Mouse (Mus musculus) MEL (cell line): ENCODE results near the gene 3110082I17Rik. TPM values are rescaled to one million over a fixed set of nuclear protein-coding genes. Genes with fewer than 3 reads are reported as not detected.
A peak's percentile ranks its signal among the peaks of the same experiment; 100 is the strongest.

Source experiments
- DNase-seq: peaks from one replicate; pipeline ENCODE4 v3.0.0; 2011; ENCODE audit warnings: low read depth, low spot score
- H3K27ac ChIP-seq: 2 replicates; pipeline ENCODE4 v1.5.1; 2012; ENCODE audit warnings: low read depth, mild to moderate bottlenecking, control low read depth, low read length, moderate library complexity; ENCODE audit not compliant: control insufficient read depth
- H3K27me3 ChIP-seq, 2 experiments: fragments of 150-350 bp in 1 of 2; sonication (generic) in 1 of 2; 2 replicates each; pipeline ENCODE4 v1.6.1; 2012; ENCODE audit warnings: low read length in 2 of 2, mild to moderate bottlenecking in 2 of 2, improper control_type of control experiment in 1 of 2, moderate library complexity in 1 of 2; ENCODE audit not compliant: insufficient read depth in 2 of 2, control insufficient read depth in 1 of 2
- H3K36me3 ChIP-seq, 2 experiments: 2 replicates each; pipeline ENCODE4 v1.6.1; 2012 to 2014; ENCODE audit warnings: low read length in 2 of 2, improper control_type of control experiment in 1 of 2, inconsistent platforms in 1 of 2, mild to moderate bottlenecking in 1 of 2; ENCODE audit not compliant: insufficient read depth in 2 of 2, control insufficient read depth in 1 of 2
- H3K4me1 ChIP-seq, 2 experiments: fragments of 150-350 bp in 1 of 2; sonication (generic) in 1 of 2; 2 replicates each; pipeline ENCODE4 v1.6.1; 2012; ENCODE audit warnings: low read length in 2 of 2, improper control_type of control experiment in 1 of 2, mild to moderate bottlenecking in 1 of 2; ENCODE audit not compliant: insufficient read depth in 2 of 2, control insufficient read depth in 1 of 2
- H3K4me3 ChIP-seq, 2 experiments: fragments of 150-350 bp in 1 of 2; sonication (generic) in 1 of 2; 2 replicates each; pipeline ENCODE4 v1.5.1; 2012; ENCODE audit warnings: low read depth in 2 of 2, low read length in 2 of 2, mild to moderate bottlenecking in 2 of 2, moderate library complexity in 2 of 2, control low read depth in 1 of 2, improper control_type of control experiment in 1 of 2; ENCODE audit not compliant: control insufficient read depth in 1 of 2, insufficient read depth in 1 of 2
- H3K79me2 ChIP-seq: 2 replicates; pipeline ENCODE4 v1.6.1; 2012; ENCODE audit warnings: mild to moderate bottlenecking, low read length, moderate library complexity; ENCODE audit not compliant: control insufficient read depth, poor library complexity, insufficient read depth
- H3K9ac ChIP-seq: 2 replicates; pipeline ENCODE4 v1.6.1; 2012; ENCODE audit warnings: low read depth, mild to moderate bottlenecking, control low read depth, low read length, moderate library complexity; ENCODE audit not compliant: control insufficient read depth, poor library complexity, severe bottlenecking
- H3K9me3 ChIP-seq: fragments of 150-350 bp; sonication (generic); replicated peaks from 2 replicates; pipeline ENCODE4 v1.6.1; 2012; ENCODE audit warnings: mild to moderate bottlenecking, low read length, improper control_type of control experiment, moderate library complexity; ENCODE audit not compliant: insufficient read depth
- BHLHE40 ChIP-seq: IDR thresholded peaks from 2 replicates; pipeline ENCODE4 v1.6.1; 2012; ENCODE audit warnings: low read depth, mild to moderate bottlenecking, inconsistent platforms, low read length, improper control_type of control experiment, borderline replicate concordance
- CTCF ChIP-seq, 3 experiments: IDR thresholded peaks in 2 of 3; conservative IDR thresholded peaks in 1 of 3; 2 replicates each; pipeline ENCODE4 v1.5.1; 2011 to 2012; ENCODE audit warnings: low read length in 3 of 3, low read depth in 2 of 3, mild to moderate bottlenecking in 2 of 3, improper control_type of control experiment in 1 of 3, inconsistent platforms in 1 of 3, mixed read lengths in 1 of 3, moderate library complexity in 1 of 3; ENCODE audit not compliant: control insufficient read depth in 1 of 3, insufficient read depth in 1 of 3, poor library complexity in 1 of 3, severe bottlenecking in 1 of 3
- E2F4 ChIP-seq: IDR thresholded peaks from 2 replicates; pipeline ENCODE4 v1.6.1; 2011; ENCODE audit warnings: low read depth, low read length, improper control_type of control experiment, borderline replicate concordance
- ELF1 ChIP-seq: IDR thresholded peaks from 2 replicates; pipeline ENCODE4 v1.6.1; 2014; ENCODE audit warnings: low read depth, mild to moderate bottlenecking, inconsistent platforms, low read length, improper control_type of control experiment, moderate library complexity
- ETS1 ChIP-seq: IDR thresholded peaks from 2 replicates; pipeline ENCODE4 v1.6.1; 2012; ENCODE audit warnings: low read depth, mild to moderate bottlenecking, inconsistent platforms, low read length, improper control_type of control experiment, moderate library complexity
- GABPA ChIP-seq: IDR thresholded peaks from 2 replicates; pipeline ENCODE4 v1.6.1; 2012; ENCODE audit warnings: low read depth, mild to moderate bottlenecking, inconsistent platforms, low read length, improper control_type of control experiment, moderate library complexity
- GATA1 ChIP-seq: IDR thresholded peaks from 2 replicates; pipeline ENCODE4 v1.6.1; 2011; ENCODE audit warnings: low read depth, low read length, improper control_type of control experiment
- HCFC1 ChIP-seq: IDR thresholded peaks from 2 replicates; pipeline ENCODE4 v1.6.1; 2012; ENCODE audit warnings: low read depth, mild to moderate bottlenecking, inconsistent platforms, low read length, improper control_type of control experiment, moderate library complexity
- KAT2A ChIP-seq: conservative IDR thresholded peaks from 2 replicates; pipeline ENCODE4 v1.6.1; 2012; ENCODE audit warnings: low read depth, low read length, improper control_type of control experiment, inconsistent platforms
- MAX ChIP-seq: IDR thresholded peaks from 2 replicates; pipeline ENCODE4 v1.6.1; 2011; ENCODE audit warnings: low read length, improper control_type of control experiment
- MXI1 ChIP-seq: IDR thresholded peaks from 2 replicates; pipeline ENCODE4 v1.6.1; 2011; ENCODE audit warnings: mild to moderate bottlenecking, low read depth, low read length, improper control_type of control experiment
- MYB ChIP-seq: IDR thresholded peaks from 2 replicates; pipeline ENCODE4 v1.6.1; 2011; ENCODE audit warnings: mild to moderate bottlenecking, low read depth, low read length, improper control_type of control experiment
- MYC ChIP-seq: IDR thresholded peaks from 2 replicates; pipeline ENCODE4 v1.6.1; 2011; ENCODE audit warnings: low read depth, mild to moderate bottlenecking, low read length, improper control_type of control experiment, moderate library complexity
- NELFE ChIP-seq: IDR thresholded peaks from 2 replicates; pipeline ENCODE4 v1.6.1; 2011; ENCODE audit warnings: low read depth, low read length, improper control_type of control experiment
- NRF1 ChIP-seq: IDR thresholded peaks from 2 replicates; pipeline ENCODE4 v1.6.1; 2014; ENCODE audit warnings: low read depth, mild to moderate bottlenecking, inconsistent platforms, low read length, improper control_type of control experiment, moderate library complexity; ENCODE audit not compliant: poor library complexity, insufficient read depth, severe bottlenecking
- POLR2A ChIP-seq, 2 experiments: IDR thresholded peaks; 2 replicates each; pipeline ENCODE4 v1.6.1; 2011 to 2012; ENCODE audit warnings: low read length in 2 of 2, mild to moderate bottlenecking in 2 of 2, control low read depth in 1 of 2, improper control_type of control experiment in 1 of 2, low read depth in 1 of 2, moderate library complexity in 1 of 2; ENCODE audit not compliant: control insufficient read depth in 1 of 2, insufficient read depth in 1 of 2, poor library complexity in 1 of 2
- RAD21 ChIP-seq: IDR thresholded peaks from 2 replicates; pipeline ENCODE4 v1.6.1; 2011; ENCODE audit warnings: mild to moderate bottlenecking, low read depth, low read length, improper control_type of control experiment
- RCOR1 ChIP-seq: IDR thresholded peaks from 2 replicates; pipeline ENCODE4 v1.6.1; 2012; ENCODE audit warnings: low read depth, mild to moderate bottlenecking, inconsistent platforms, low read length, improper control_type of control experiment
- SIN3A ChIP-seq: IDR thresholded peaks from 2 replicates; pipeline ENCODE4 v1.6.1; 2012; ENCODE audit warnings: low read length, improper control_type of control experiment, inconsistent platforms
- SMC3 ChIP-seq: IDR thresholded peaks from 2 replicates; pipeline ENCODE4 v1.6.1; 2011; ENCODE audit warnings: low read depth, low read length, improper control_type of control experiment
- TAL1 ChIP-seq: IDR thresholded peaks from 2 replicates; pipeline ENCODE4 v1.6.1; 2012; ENCODE audit warnings: mild to moderate bottlenecking, inconsistent platforms, low read length, moderate library complexity, mixed read lengths
- TBP ChIP-seq: IDR thresholded peaks from 2 replicates; pipeline ENCODE4 v1.8.0; 2011; ENCODE audit warnings: low read depth, low read length, improper control_type of control experiment
- TCF12 ChIP-seq: IDR thresholded peaks from 2 replicates; pipeline ENCODE4 v1.6.1; 2014; ENCODE audit warnings: low read depth, mild to moderate bottlenecking, inconsistent platforms, low read length, improper control_type of control experiment, moderate library complexity
- UBTF ChIP-seq: IDR thresholded peaks from 2 replicates; pipeline ENCODE4 v1.6.1; 2012; ENCODE audit warnings: low read depth, mild to moderate bottlenecking, inconsistent platforms, low read length, improper control_type of control experiment, moderate library complexity, borderline replicate concordance; ENCODE audit not compliant: insufficient read depth
- USF1 ChIP-seq: IDR thresholded peaks from 2 replicates; pipeline ENCODE4 v1.6.1; 2014; ENCODE audit warnings: low read depth, mild to moderate bottlenecking, inconsistent platforms, low read length, improper control_type of control experiment, moderate library complexity
- ZC3H11A ChIP-seq: IDR thresholded peaks from 2 replicates; pipeline ENCODE4 v1.6.1; 2012; ENCODE audit warnings: low read depth, mild to moderate bottlenecking, inconsistent platforms, low read length, improper control_type of control experiment
- ZMIZ1 ChIP-seq: IDR thresholded peaks from 2 replicates; pipeline ENCODE4 v1.6.1; 2012; ENCODE audit warnings: low read depth, mild to moderate bottlenecking, inconsistent platforms, low read length, improper control_type of control experiment, moderate library complexity
- ZNF384 ChIP-seq: IDR thresholded peaks from 2 replicates; pipeline ENCODE4 v1.6.1; 2012; ENCODE audit warnings: low read depth, mild to moderate bottlenecking, inconsistent platforms, low read length, improper control_type of control experiment
- polyA plus RNA-seq, 2 experiments: library from polyadenylated mRNA; stranded (reverse) in 1 of 2; unstranded in 1 of 2; fragments of >175 nt in 1 of 2; fragments of >200 nt in 1 of 2; gene quantifications; 2 replicates each; pipeline versions ENCODE4 v1.2.1 to v1.2.4; 2012; ENCODE audit warnings: low replicate concordance in 2 of 2, low read depth in 1 of 2; ENCODE audit not compliant: insufficient read length in 2 of 2, insufficient read depth in 1 of 2, missing spikeins in 1 of 2
- total RNA-seq: library from RNA; depleted of rRNA; stranded (reverse); fragments of 300-350 nt; gene quantifications from 2 replicates; pipeline ENCODE4 v1.2.3, GENCODE M21; 2012

3110082I17Rik gene
- total and polyA plus RNA-seq, 3 experiments: 58.1 to 79.5 TPM; not detected in 1

DNA sequence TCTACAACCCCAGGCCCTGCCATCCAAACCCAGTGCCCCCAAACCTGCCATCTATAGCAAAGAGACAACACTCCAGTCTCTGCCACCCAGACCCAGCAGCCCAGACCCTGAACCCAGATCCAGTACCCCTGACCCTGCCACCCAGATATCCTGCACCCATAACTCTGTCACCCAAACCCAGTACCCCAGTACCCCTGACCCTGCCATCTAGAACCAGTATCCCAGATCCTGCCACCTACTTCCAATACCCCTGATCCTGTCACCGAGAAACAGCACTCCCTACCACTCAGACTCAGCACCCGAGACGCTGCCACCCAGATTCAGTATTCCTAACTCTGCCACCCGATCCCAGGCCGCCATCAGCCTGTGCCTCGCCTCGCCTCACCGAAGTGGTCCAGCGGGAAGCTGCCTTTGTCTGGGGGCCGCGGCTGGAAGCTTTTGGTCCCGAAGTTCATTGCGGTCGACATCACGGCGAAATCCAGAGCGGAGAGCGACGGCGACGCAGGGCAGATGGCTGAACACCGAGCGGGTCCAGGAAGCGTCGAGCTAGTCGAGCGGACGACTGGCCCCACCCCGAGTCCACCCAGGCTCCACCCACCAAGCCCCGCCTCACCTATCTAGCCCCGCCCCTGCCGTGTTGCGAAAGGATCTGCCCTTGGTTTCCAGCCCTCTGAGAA lies 115.5 kb downstream of the 3110082I17Rik start (continued):
- TF ChIP-seq UBTF: no peak
- 0 out of 2 replicates have a peak, but pooled peaks have one; percentile 29 for TF ChIP-seq ETS1
- no peak for TF ChIP-seq RCOR1
- TF ChIP-seq E2F4: no peak
- TF ChIP-seq MXI1: peak; percentile 84; the same call in 1 of the 2 replicates
- TF ChIP-seq ZNF384: no peak
- TF ChIP-seq GATA1: no peak
- no peak for TF ChIP-seq TAL1
- TF ChIP-seq POLR2A (IDR thresholded peaks at IDR 0.05; ENCODE audit: control insufficient read depth in 1 of 2, insufficient read depth in 1 of 2, low read depth in 1 of 2, low read length in 2 of 2, poor library complexity in 1 of 2): peak; percentile 71 to 75; a peak in 3 of 4 replicates
- TF ChIP-seq MYB: no peak
- TF ChIP-seq, all 39 proteins: peak for 13

DNA sequence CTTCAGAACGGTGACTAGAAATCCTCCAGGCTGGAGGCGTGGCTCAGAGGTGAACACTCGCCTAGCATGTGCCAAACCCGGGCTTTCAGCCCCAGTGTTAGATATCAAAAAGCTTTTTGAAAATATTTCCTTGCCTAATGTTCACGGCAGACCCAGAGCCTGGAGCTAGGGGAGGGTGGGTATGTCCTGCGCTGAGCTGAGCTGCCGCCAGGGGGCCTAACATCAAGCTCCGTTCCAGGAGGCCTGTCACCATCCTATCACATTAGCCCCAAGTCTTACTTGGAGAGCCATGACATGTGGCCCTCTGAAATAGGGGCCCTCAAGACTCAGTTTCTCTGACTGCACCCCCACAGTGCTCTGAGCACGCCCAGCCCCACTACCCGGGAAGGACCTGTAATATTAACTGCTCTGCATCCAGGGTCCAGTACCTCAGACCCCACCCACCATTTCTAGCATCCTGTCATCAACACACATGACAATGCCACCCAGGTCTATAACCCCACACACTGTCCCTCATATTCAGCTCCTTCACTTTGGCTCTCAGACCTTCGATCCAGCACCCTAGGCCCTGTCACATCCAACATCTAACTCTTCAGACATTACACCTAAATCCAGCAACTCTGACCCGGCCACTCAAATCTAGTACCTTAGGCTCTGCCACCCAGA lies 116.2 kb downstream of the 3110082I17Rik start:
- no peaks in the 10 kb centered on the region; a peak in 2 of 4 replicates for H3K36me3 ChIP-seq
- peak overlapping the region; percentile 72 for H3K9ac ChIP-seq
- H3K27ac ChIP-seq: peak overlapping the region; percentile 22; the same call in 1 of the 2 replicates
- peak overlapping the region; percentile 68 to 90 for H3K4me3 ChIP-seq
- H3K9me3 ChIP-seq: no peaks in the 10 kb centered on the region
- DNase-seq: peak; percentile 94
- peaks cover 17% of the 10 kb centered on the region for H3K79me2 ChIP-seq
- no peaks in the 10 kb centered on the region for H3K27me3 ChIP-seq
- TF ChIP-seq MYC (peak; percentile 78), RCOR1 (no peak), ZC3H11A (peak; percentile 20; the same call in 1 of the 2 replicates), MAX (peak; percentile 65), UBTF (no peak), ELF1 (no peak), NRF1 (no peak), GABPA (no peak), ZMIZ1 (no peak), TCF12 (no peak), KAT2A (no peak), HCFC1 (peak; percentile 62), NELFE (peak; percentile 15; the same call in 1 of the 2 replicates), MYB (no peak), E2F4 (no peak), CTCF (IDR thresholded peaks at IDR 0.05 in 2 of 3, conservative IDR thresholded peaks at IDR 0.05 in 1 of 3; ENCODE audit: control insufficient read depth in 1 of 3, insufficient read depth in 1 of 3, low read depth in 2 of 3, low read length in 3 of 3, poor library complexity in 1 of 3, severe bottlenecking in 1 of 3) (peak; percentile 85 to 92 (median 87)), MXI1 (peak; percentile 88), TBP (0 out of 2 replicates have a peak, but pooled peaks have one; percentile 33), BHLHE40 (no peak), SIN3A (peak; percentile 93), USF1 (no peak), RAD21 (peak; percentile 36), SMC3 (peak; percentile 79)
- H3K4me1 ChIP-seq: peaks cover 0 to 5% of the 10 kb centered on the region in 2 experiments; a peak in 1 of 4 replicates
